Mouse (Mus musculus) megakaryocyte progenitor cell, adult 5-6 weeks (primary cell): ENCODE data around the gene Tceal1. TPM values are rescaled to one million over a fixed set of nuclear protein-coding genes. Genes with fewer than 3 reads are reported as not detected.

ENCODE experiments used
- ATAC-seq: replicated peaks from 2 replicates; pipeline ENCODE4 v1.8.0; 2016; ENCODE audit warnings: mild to moderate bottlenecking, moderate TSS enrichment, inconsistent platforms; ENCODE audit not compliant: poor library complexity
- total RNA-seq, 2 experiments: library from RNA; stranded (forward) in 1 of 2; stranded (reverse) in 1 of 2; fragments of 157-497, 149-512 nt in 1 of 2; fragments of 200-1000 nt in 1 of 2; gene quantifications; 2 replicates each; pipeline versions ENCODE4 v1.2.3 to v1.2.4; 2015 to 2017

Gene Tceal1
- total RNA-seq, 2 experiments from 2014 or later = 0.33 to 1.3 TPM

DNA sequence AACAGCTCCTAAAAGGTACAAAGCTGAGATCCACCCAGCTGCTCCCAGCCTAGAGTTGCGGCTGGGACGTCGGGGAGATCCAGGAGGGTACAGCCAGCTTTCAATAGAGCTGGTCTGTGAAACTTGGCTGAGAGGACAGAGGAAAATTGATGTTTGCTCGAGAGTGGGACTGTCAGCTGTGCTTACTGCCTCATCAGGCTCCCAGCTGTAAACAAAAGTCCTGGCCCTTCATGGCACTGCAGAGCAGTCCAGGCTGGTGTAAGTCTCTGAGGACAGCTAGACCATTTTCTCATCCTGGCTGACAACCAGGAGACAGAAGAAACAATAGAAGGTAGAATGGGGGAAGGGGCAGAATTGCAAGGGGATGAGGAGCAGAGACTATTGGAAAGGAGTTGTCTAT lies 41.5 kb downstream of the Tceal1 start:
- ATAC-seq = no peak

GRCm38 (mm10) chrX:136755464-136755863 lies 47.7 kb downstream of the Tceal1 start:
- ATAC-seq = no peak

Other genes starting within 250 kb of the Tceal1 start
- gene Kir3dl1, start 190.0 kb upstream of the Tceal1 start, total RNA-seq (2015) = not detected in 2 replicates
- gene Kir3dl1, start 190.0 kb upstream of the Tceal1 start, total RNA-seq (2017) = not detected in 2 replicates
- not detected in 2 replicates for gene Kir3dl2, start 163.9 kb upstream of the Tceal1 start, total RNA-seq (2015)
- not detected in 2 replicates for gene Kir3dl2, start 163.9 kb upstream of the Tceal1 start, total RNA-seq (2017)
- 1.4 TPM in 1 of 2 replicates, not detected in the other for gene Tceal3, start 117.1 kb upstream of the Tceal1 start, total RNA-seq (2015)
- 5.2 TPM in 1 of 2 replicates, not detected in the other for gene Tceal3, start 117.1 kb upstream of the Tceal1 start, total RNA-seq (2017)
- 250 and 251 TPM in 2 replicates for gene Morf4l2, start 35.7 kb downstream of the Tceal1 start, total RNA-seq (2015)
- 707 and 925 TPM in 2 replicates for gene Morf4l2, start 35.7 kb downstream of the Tceal1 start, total RNA-seq (2017)
- gene Glra4, start 72.2 kb downstream of the Tceal1 start, total RNA-seq (2015) = not detected in 2 replicates
- not detected in 2 replicates for gene Glra4, start 72.2 kb downstream of the Tceal1 start, total RNA-seq (2017)
- 2.4 and 3.9 TPM in 2 replicates for gene Plp1, start 114.7 kb downstream of the Tceal1 start, total RNA-seq (2015)
- 0.71 and 1.0 TPM in 2 replicates for gene Plp1, start 114.7 kb downstream of the Tceal1 start, total RNA-seq (2017)
- gene Rab9b, start 160.8 kb downstream of the Tceal1 start, total RNA-seq (2015) = not detected in 2 replicates
- gene Rab9b, start 160.8 kb downstream of the Tceal1 start, total RNA-seq (2017) = not detected in 2 replicates
- not detected in 2 replicates for gene H2bfm, start 219.3 kb downstream of the Tceal1 start, total RNA-seq (2015)
- gene H2bfm, start 219.3 kb downstream of the Tceal1 start, total RNA-seq (2017) = not detected in 2 replicates